Mouse (Mus musculus): ENCODE measurements around the gene Dnah6.

Gene Dnah6

GRCm38 (mm10) chr6:73028853-73029252, 192.6 kb downstream of the Dnah6 start:
- no peak for DNase-seq (ENCODE audit: low read depth, low spot score)

- DNase-seq (ENCODE audit: low read depth, low spot score): no peak
Observed at GRCm38 (mm10) chr6:73027881-73028280, 193.6 kb downstream of the Dnah6 start.

- no peak for DNase-seq (ENCODE audit: low read depth, low spot score)
Observed at GRCm38 (mm10) chr6:73026898-73027297, 194.6 kb downstream of the Dnah6 start.

- DNase-seq (ENCODE audit: low read depth, low spot score): peak; percentile 33
Observed at GRCm38 (mm10) chr6:73020061-73020460, 201.4 kb downstream of the Dnah6 start.

GRCm38 (mm10) chr6:73018725-73019280, 202.6 kb downstream of the Dnah6 start:
- no peak for DNase-seq (ENCODE audit: low read depth, low spot score)

- DNase-seq (ENCODE audit: low read depth, low spot score): no peak
Observed at GRCm38 (mm10) chr6:73014317-73015160, 206.9 kb downstream of the Dnah6 start.

GRCm38 (mm10) chr6:73012931-73013330, 208.5 kb downstream of the Dnah6 start:
- no peak for DNase-seq (ENCODE audit: low read depth, low spot score)

GRCm38 (mm10) chr6:73011827-73012226, 209.6 kb downstream of the Dnah6 start:
- no peak for DNase-seq (ENCODE audit: low read depth, low spot score)

- DNase-seq (ENCODE audit: low read depth, low spot score): peak; percentile 42
Observed at GRCm38 (mm10) chr6:73010073-73010472, 211.4 kb downstream of the Dnah6 start.

- no peak for DNase-seq (ENCODE audit: low read depth, low spot score)
Observed at GRCm38 (mm10) chr6:73003601-73004000, 217.8 kb downstream of the Dnah6 start.

GRCm38 (mm10) chr6:73002391-73002790, 219.1 kb downstream of the Dnah6 start:
- DNase-seq (ENCODE audit: low read depth, low spot score): no peak

- no peak for DNase-seq (ENCODE audit: low read depth, low spot score)
Observed at GRCm38 (mm10) chr6:72998809-72999208, 222.6 kb downstream of the Dnah6 start.

- no peak for DNase-seq (ENCODE audit: low read depth, low spot score)
Observed at GRCm38 (mm10) chr6:72993688-72994082, 227.8 kb downstream of the Dnah6 start.

GRCm38 (mm10) chr6:72993054-72993687, 228.3 kb downstream of the Dnah6 start:
- DNase-seq (ENCODE audit: low read depth, low spot score): no peak

GRCm38 (mm10) chr6:72990206-72990605, 231.2 kb downstream of the Dnah6 start:
- DNase-seq (ENCODE audit: low read depth, low spot score): peak; percentile 55

GRCm38 (mm10) chr6:72989028-72989736, 232.3 kb downstream of the Dnah6 start:
- DNase-seq (ENCODE audit: low read depth, low spot score): no peak

GRCm38 (mm10) chr6:72982506-72982905, 238.9 kb downstream of the Dnah6 start:
- no peak for DNase-seq (ENCODE audit: low read depth, low spot score)

GRCm38 (mm10) chr6:72981851-72982250, 239.6 kb downstream of the Dnah6 start:
- DNase-seq (ENCODE audit: low read depth, low spot score): no peak

GRCm38 (mm10) chr6:72981124-72981651, 240.3 kb downstream of the Dnah6 start:
- DNase-seq (ENCODE audit: low read depth, low spot score): no peak

- DNase-seq (ENCODE audit: low read depth, low spot score): no peak
Observed at GRCm38 (mm10) chr6:72976866-72977265, 244.6 kb downstream of the Dnah6 start.

- DNase-seq (ENCODE audit: low read depth, low spot score): no peak
Observed at GRCm38 (mm10) chr6:72971074-72971473, 250.4 kb downstream of the Dnah6 start.

- DNase-seq (ENCODE audit: low read depth, low spot score): no peak
Observed at GRCm38 (mm10) chr6:72969787-72970186, 251.7 kb downstream of the Dnah6 start.

Data from A20 (cell line).